Mouse (Mus musculus) thymus, postnatal 0 days (tissue): Measurements from ENCODE around the gene Alyref2. TPM values are rescaled to one million over a fixed set of nuclear protein-coding genes. Genes with fewer than 3 reads are reported as not detected.

Experiments used
- DNase-seq: peaks from one replicate; pipeline ENCODE4 v3.0.0-alpha.2; 2015; ENCODE audit warnings: low spot score
- polyA plus RNA-seq: library from polyadenylated mRNA; unstranded; fragments of >200 nt; fragmentation: Nextera tagmentation; extraction: Ambion mirVana; gene quantifications from 2 replicates; pipeline ENCODE4 v1.2.1, GENCODE M21; 2015

Alyref2 gene
- polyA plus RNA-seq, 1 experiment from 2014 or later = 20.4 TPM

DNA sequence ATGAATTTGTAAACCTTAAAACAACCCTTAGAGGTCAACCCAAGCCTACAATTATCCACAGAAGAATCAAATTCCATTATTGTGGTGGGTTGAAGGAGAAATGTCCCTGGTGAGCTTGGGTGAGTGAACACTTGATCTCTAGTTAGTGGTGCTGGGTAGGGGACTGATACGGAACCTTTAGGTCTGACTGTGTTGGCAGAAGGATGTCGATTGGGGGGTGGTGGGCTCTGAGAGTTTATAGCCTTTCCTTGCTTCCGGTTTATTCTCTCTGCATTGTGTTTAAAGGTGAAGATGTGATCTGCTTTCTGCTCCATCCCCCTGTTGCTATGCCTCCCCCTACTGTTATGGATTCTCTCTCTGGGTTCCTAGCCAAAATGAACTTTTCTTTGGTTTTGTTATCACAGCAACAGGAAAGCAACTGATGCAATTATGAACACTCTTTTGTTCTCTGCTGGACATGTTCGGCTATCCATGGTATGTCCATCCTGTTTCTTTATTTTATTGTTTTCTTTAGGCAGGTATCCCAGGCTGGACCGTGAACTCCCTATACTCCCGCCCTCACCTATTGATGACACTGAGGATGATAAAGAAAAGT is 2.2 kb upstream of the Alyref2 start:
- no peak for DNase-seq

GRCm38 (mm10) chr1:171501636-171502080 is 1.6 kb upstream of the Alyref2 start:
- peak; percentile 34 for DNase-seq

DNA sequence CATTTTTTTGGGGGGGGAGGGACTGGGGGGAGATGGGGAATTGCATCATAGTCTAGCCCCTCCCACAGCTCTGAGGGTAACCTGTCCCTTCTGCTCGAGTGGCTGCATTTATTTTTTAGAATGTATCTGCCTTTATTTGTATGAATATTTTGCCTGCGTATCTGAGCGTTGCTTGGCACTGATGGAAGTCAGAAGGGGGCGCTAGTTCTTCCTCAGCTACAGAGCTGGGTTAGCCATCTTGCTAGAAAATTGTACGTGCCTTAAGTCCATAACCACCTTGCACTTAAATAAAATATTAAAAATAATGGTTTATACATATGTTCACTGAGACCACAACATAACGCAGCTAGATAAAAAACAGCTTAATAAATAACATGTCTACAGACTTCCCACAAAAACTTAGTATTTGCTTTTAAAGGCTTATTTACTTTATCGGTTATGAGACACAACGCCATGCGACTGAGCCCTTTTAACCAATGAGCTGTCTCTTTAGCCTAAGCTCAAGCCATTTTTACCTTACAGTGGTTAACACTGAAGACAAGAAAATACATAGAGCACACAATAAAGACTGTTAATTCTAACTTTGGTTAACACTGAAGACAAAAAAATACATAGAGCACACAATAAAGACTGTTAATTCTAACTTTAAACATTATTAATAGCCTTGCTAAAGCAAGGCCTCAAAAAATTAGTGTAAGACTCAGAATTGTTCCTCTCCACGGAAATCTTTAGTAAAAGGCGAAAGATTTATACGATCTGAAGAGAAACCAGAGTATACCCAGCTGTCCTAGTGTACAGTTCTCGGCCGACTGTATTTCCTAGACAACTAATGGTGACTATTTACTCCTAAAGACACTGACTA is 659 bp upstream of the Alyref2 start:
- DNase-seq = peak; percentile 79

- peak; percentile 61 for DNase-seq
Observed at GRCm38 (mm10) chr1:171503592-171504291, 464 bp downstream of the Alyref2 start.

- DNase-seq = no peak
Observed at GRCm38 (mm10) chr1:171504586-171504985, 1.3 kb downstream of the Alyref2 start.

GRCm38 (mm10) chr1:171513234-171513633 is 10.0 kb downstream of the Alyref2 start:
- no peak for DNase-seq

GRCm38 (mm10) chr1:171513760-171514159 is 10.5 kb downstream of the Alyref2 start:
- no peak for DNase-seq

DNA sequence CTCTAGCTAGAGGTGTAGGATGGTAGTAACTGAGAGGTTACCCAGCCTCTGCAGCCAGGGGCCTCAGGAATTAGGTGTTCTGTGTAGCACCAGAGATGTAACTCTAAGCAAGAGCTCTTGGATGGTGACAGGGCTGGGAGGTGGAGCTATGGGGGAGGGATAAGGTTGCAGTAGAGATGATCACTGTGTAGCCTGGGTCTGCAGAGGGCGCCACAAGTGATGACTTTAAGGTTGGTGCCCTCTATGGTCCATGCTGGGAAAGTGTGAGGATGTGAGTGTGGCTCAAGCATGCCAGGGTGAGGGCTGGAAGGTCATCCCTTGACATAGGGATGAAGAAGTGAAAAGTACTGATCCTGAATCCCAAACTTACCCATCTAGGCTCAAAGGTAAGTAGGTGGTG is 11.8 kb downstream of the Alyref2 start:
- no peak for DNase-seq

DNA sequence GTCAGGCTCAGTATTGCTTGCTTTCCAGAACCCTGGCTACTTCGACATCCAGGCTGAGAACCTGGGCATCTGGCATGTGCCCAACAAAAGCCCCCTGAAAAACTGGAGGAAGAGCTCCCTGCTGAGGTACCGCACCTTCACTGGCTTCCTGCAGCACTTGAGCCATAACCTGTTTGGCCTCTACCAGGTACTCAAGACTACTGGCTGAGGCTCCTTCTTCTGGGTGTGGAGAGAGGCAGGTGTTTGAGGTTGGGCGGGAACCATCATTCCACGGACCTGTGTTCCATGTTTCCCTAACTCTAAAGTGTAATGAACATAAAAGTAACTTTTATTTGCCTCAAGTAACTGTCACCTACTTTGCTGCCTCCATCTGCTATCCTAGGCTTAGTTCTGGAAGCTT is 12.3 kb downstream of the Alyref2 start:
- no peak for DNase-seq

DNA sequence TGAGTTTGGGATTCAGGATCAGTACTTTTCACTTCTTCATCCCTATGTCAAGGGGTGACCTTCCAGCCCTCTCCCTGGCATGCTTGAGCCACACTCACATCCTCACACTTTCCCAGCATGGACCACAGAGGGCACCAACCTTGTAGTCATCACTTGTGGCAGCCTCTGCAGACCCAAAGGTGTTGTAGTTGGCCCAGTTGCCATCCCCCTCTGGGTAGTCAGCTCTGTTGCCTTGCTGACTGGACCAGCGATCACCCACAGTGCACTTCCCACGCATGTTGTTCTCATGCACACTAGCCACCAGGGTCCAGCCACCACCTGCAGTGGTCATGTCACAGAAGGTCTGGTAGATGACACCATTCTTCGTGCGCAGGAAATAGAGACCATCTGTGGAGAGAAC is 28.1 kb downstream of the Alyref2 start:
- no peak for DNase-seq

- DNase-seq = peak; percentile 44
Observed at GRCm38 (mm10) chr1:171532830-171533229, 29.6 kb downstream of the Alyref2 start.

DNA sequence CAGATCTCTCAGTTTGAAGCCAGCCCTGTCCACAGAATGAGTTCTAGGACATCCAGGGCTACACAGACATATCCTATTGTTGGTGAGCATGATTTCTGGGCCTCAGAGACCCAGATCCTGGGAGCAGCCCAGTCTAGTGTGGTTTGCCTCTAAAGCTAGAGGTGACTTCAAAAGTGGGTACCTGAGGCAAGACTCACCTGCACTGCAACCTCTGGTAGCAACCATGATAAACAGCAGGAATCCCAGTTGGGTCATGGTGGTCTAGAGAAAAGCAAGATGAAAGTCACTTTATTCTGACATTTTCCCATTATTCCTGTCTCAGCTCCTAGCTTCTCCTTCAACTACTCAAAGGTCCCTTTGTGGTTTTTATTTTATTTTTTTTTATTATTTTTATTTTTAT is 31.3 kb downstream of the Alyref2 start:
- DNase-seq = no peak

- no peak for DNase-seq
Observed at GRCm38 (mm10) chr1:171535194-171535593, 31.9 kb downstream of the Alyref2 start, which contains the start of gene Itln1. Gene Itln1, minus strand, starts transcription at chr1:171535294.

GRCm38 (mm10) chr1:171540694-171541093 is 37.4 kb downstream of the Alyref2 start:
- DNase-seq = no peak

GRCm38 (mm10) chr1:171551326-171551725 is 48.0 kb downstream of the Alyref2 start:
- no peak for DNase-seq

- no peak for DNase-seq
Observed at GRCm38 (mm10) chr1:171552230-171552629, 49.0 kb downstream of the Alyref2 start.

- no peak for DNase-seq
Observed at GRCm38 (mm10) chr1:171553359-171554341, 50.4 kb downstream of the Alyref2 start.
